In the genomic region with DNA sequence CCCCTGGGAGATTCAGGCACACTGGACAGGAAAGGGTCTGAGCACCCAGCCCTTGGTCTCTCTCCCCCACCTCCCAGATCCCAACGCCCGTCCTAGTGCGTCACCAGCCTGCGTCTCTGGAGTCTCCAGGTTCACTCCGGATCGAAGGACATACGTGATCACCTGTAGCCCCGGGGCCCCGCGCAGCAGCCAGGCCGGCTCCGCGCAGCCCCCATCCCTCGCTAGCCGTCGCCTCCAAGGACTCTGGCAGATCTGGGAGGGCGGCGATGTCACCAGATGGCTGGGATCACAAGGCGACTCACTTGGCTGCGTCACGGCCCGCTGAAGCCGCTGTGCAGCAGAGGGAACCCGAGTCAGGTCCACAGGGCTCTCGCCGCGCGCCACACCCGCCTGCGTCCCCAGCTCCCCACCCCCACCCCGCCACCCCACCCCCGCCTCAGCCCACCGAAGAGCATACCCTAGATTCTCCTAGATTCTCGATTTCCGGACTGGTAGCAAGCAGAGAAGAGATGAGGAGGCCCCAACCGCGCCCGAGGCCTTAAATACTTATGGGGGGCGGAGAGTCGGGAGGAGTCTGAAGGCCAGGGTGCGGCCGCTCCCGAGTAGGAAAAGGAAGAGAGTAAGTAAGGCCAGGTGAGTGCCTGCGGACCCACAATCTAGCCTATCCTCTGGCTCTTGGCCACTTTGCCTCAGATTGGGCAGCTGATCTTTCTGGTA, we compare ENCODE assay signal across 9 mouse cellular contexts. TPM values are rescaled to one million over a fixed set of nuclear protein-coding genes. Genes with fewer than 3 reads are reported as not detected.
DNase-seq lines count a peak whose midpoint lies in the region; ATAC-seq and TF ChIP-seq lines count a peak whose summit lies in the region.
"Had no signal": no experiment of that assay in that cellular context is flagged by ENCODE, and none has a peak within 500 bp of the region (broad histone marks: within the 10 kb centered on the region; RNA-seq: fewer than 3 reads in every experiment).

No protein-coding gene starts in this region.

- TF ChIP-seq EP300 in stomach, postnatal 0 days (optimal IDR thresholded peaks at IDR 0.05) = no peak

- peak overlapping the region; percentile 90 for H3K4me2 ChIP-seq in embryonic facial prominence, embryonic 11.5 days (ENCODE audit: low read depth, low read length)
- peak overlapping the region; percentile 84 for H3K4me2 ChIP-seq in limb, embryonic 11.5 days (ENCODE audit: low read depth, severe bottlenecking)
- peak overlapping the region; percentile 89 for H3K4me2 ChIP-seq in midbrain, embryonic 13.5 days (replicated peaks)
- peak overlapping the region; percentile 69 for H3K4me2 ChIP-seq in stomach, postnatal 0 days (replicated peaks; ENCODE audit: low read depth)

- H3K9ac ChIP-seq in embryonic facial prominence, embryonic 11.5 days (replicated peaks; ENCODE audit: low read length) = peak overlapping the region; percentile 80
- H3K9ac ChIP-seq in limb, embryonic 11.5 days (ENCODE audit: low read length) = peak overlapping the region; percentile 87
- H3K9ac ChIP-seq in midbrain, embryonic 13.5 days (replicated peaks) = peak overlapping the region; percentile 75
- H3K9ac ChIP-seq in stomach, postnatal 0 days (ENCODE audit: low read length) = peak overlapping the region; percentile 96

- TF ChIP-seq POLR2A in thymus, adult 2 months (IDR thresholded peaks at IDR 0.05; ENCODE audit: control insufficient read depth, extremely low read depth, insufficient read depth, low read length, poor library complexity) = no peak

- H3K4me3 ChIP-seq in thymus, adult 2 months (ENCODE audit: control insufficient read depth, insufficient read depth, low read length) = peak overlapping the region; percentile 34
- peak overlapping the region; percentile 59 for H3K4me3 ChIP-seq in embryonic facial prominence, embryonic 11.5 days (ENCODE audit: low read depth, low read length)
- H3K4me3 ChIP-seq in limb, embryonic 11.5 days (ENCODE audit: low read depth, low read length) = peak overlapping the region; percentile 63
- H3K4me3 ChIP-seq in midbrain, embryonic 13.5 days (replicated peaks) = peak overlapping the region; percentile 52
- peak overlapping the region; percentile 83 for H3K4me3 ChIP-seq in stomach, postnatal 0 days (ENCODE audit: low read depth, low read length)

- peak; percentile 86 for ATAC-seq in embryonic facial prominence, embryonic 11.5 days (replicated peaks; ENCODE audit: insufficient number of reproducible peaks, low FRiP score, low TSS enrichment, low read depth)
- ATAC-seq in limb, embryonic 11.5 days (ENCODE audit: insufficient number of reproducible peaks, low FRiP score, low TSS enrichment, low read depth) = peak; percentile 82
- peak; percentile 95 for ATAC-seq in midbrain, embryonic 13.5 days
- peak; percentile 90 for ATAC-seq in stomach, postnatal 0 days (ENCODE audit: low FRiP score, low TSS enrichment)

- peak; percentile 11 for DNase-seq in thymus, adult 2 months
- no peak for DNase-seq in thymus, postnatal 25 days
- peak; percentile 66 for DNase-seq in embryonic facial prominence, embryonic 11.5 days (ENCODE audit: low spot score)
- peak; percentile 86 to 87 for DNase-seq in heart, adult 18-20 months
- peak; percentile 35 for DNase-seq in kidney, adult 11 months
- DNase-seq in limb, embryonic 11.5 days (ENCODE audit: low spot score) = peak; percentile 69
- DNase-seq in stomach, postnatal 0 days (ENCODE audit: low spot score) = peak; percentile 82

- no peak for TF ChIP-seq CTCF in thymus, adult 2 months (IDR thresholded peaks at IDR 0.05; ENCODE audit: borderline replicate concordance, control insufficient read depth, extremely low read depth, insufficient read depth, low read length, poor library complexity)
- TF ChIP-seq CTCF in stomach, postnatal 0 days (IDR thresholded peaks at IDR 0.05; ENCODE audit: low read depth) = no peak

- H3K36me3 ChIP-seq in thymus, adult 2 months (ENCODE audit: control insufficient read depth, insufficient read depth, low read length) = no peaks in the 10 kb centered on the region
- H3K36me3 ChIP-seq in embryonic facial prominence, embryonic 11.5 days (replicated peaks; ENCODE audit: control insufficient read depth, insufficient read depth, low read depth, low read length) = no peaks in the 10 kb centered on the region
- H3K36me3 ChIP-seq in limb, embryonic 11.5 days (ENCODE audit: control insufficient read depth, insufficient read depth, low read length) = no peaks in the 10 kb centered on the region
- no peaks in the 10 kb centered on the region for H3K36me3 ChIP-seq in midbrain, embryonic 13.5 days
- H3K36me3 ChIP-seq in stomach, postnatal 0 days (ENCODE audit: control insufficient read depth, insufficient read depth, low read length) = peaks cover 4% of the 10 kb centered on the region; the same call in 1 of the 2 replicates
- H3K36me3 ChIP-seq: G1E had no signal

- no peaks in the 10 kb centered on the region for H3K9me3 ChIP-seq in embryonic facial prominence, embryonic 11.5 days (replicated peaks; ENCODE audit: control insufficient read depth, low read length)
- no peaks in the 10 kb centered on the region for H3K9me3 ChIP-seq in limb, embryonic 11.5 days (ENCODE audit: control insufficient read depth, low read length)
- H3K9me3 ChIP-seq in midbrain, embryonic 13.5 days = no peaks in the 10 kb centered on the region
- H3K9me3 ChIP-seq in stomach, postnatal 0 days (ENCODE audit: control insufficient read depth, low read length) = no peaks in the 10 kb centered on the region

- no peak overlapping the region for H3K27ac ChIP-seq in thymus, adult 2 months (ENCODE audit: control insufficient read depth, insufficient read depth, low read length)
- H3K27ac ChIP-seq in embryonic facial prominence, embryonic 11.5 days (replicated peaks; ENCODE audit: low read depth, low read length) = no peak overlapping the region
- no peak overlapping the region for H3K27ac ChIP-seq in limb, embryonic 11.5 days (replicated peaks; ENCODE audit: low read depth, low read length)
- no peak overlapping the region for H3K27ac ChIP-seq in midbrain, embryonic 13.5 days
- H3K27ac ChIP-seq in stomach, postnatal 0 days (replicated peaks) = peak overlapping the region; percentile 88

- H3K4me1 ChIP-seq in thymus, adult 2 months (replicated peaks; ENCODE audit: control insufficient read depth, insufficient read depth, low read length) = no peaks in the 10 kb centered on the region; the same call in 1 of the 2 replicates
- no peaks in the 10 kb centered on the region for H3K4me1 ChIP-seq in embryonic facial prominence, embryonic 11.5 days (ENCODE audit: control insufficient read depth, insufficient read depth, low read length)
- 0 out of 2 replicates have a peak, but pooled peaks cover 2% of the 10 kb centered on the region for H3K4me1 ChIP-seq in limb, embryonic 11.5 days (ENCODE audit: control insufficient read depth, insufficient read depth, low read length)
- peaks cover 10% of the 10 kb centered on the region; the same call in 1 of the 2 replicates for H3K4me1 ChIP-seq in midbrain, embryonic 13.5 days (replicated peaks)
- H3K4me1 ChIP-seq in stomach, postnatal 0 days (replicated peaks; ENCODE audit: control insufficient read depth, insufficient read depth) = 0 out of 2 replicates have a peak, but pooled peaks cover 6% of the 10 kb centered on the region

- H3K27me3 ChIP-seq in thymus, adult 2 months (ENCODE audit: control insufficient read depth, insufficient read depth, low read length) = no peaks in the 10 kb centered on the region
- H3K27me3 ChIP-seq in embryonic facial prominence, embryonic 11.5 days (ENCODE audit: control insufficient read depth, insufficient read depth, low read length) = no peaks in the 10 kb centered on the region
- H3K27me3 ChIP-seq in limb, embryonic 11.5 days (ENCODE audit: control insufficient read depth, insufficient read depth, low read length) = no peaks in the 10 kb centered on the region
- no peaks in the 10 kb centered on the region for H3K27me3 ChIP-seq in midbrain, embryonic 13.5 days
- no peaks in the 10 kb centered on the region for H3K27me3 ChIP-seq in stomach, postnatal 0 days (ENCODE audit: control insufficient read depth, insufficient read depth, low read length)

- 5% methylated on average over 44 of the region's 44 CpGs for WGBS in thymus, adult 2 months
- WGBS in embryonic facial prominence, embryonic 11.5 days = 0% methylated on average over 36 of the region's 44 CpGs
- WGBS in limb, embryonic 11.5 days = 1% methylated on average over 42 of the region's 44 CpGs
- 1% methylated on average over 39 of the region's 44 CpGs for WGBS in midbrain, embryonic 13.5 days
- 1% methylated on average over 44 of the region's 44 CpGs for WGBS in stomach, postnatal 0 days

RNA-seq across cellular contexts. Expression of a gene that starts 28.9 kb away (rescaled TPM):
- 2.8 and 3.5 TPM in 2 replicates for polyA plus RNA-seq in thymus, adult 2 months (2012; rRNA removed)
- 18.0 and 19.4 TPM in 2 replicates for polyA plus RNA-seq in embryonic facial prominence, embryonic 11.5 days (2014; fragmentation: Nextera tagmentation; extraction: Ambion mirVana)
- total RNA-seq in heart, adult 18-20 months (2021) = 10 to 100 TPM; 38.3 to 41.5 TPM
- 18.7 and 19.8 TPM in 2 replicates for polyA plus RNA-seq in limb, embryonic 11.5 days (2014; fragmentation: Nextera tagmentation; extraction: Ambion mirVana)
- polyA plus RNA-seq in midbrain, embryonic 13.5 days (2015; fragmentation: Nextera tagmentation; extraction: Ambion mirVana) = 8.4 and 9.7 TPM in 2 replicates
- 13.9 and 14.1 TPM in 2 replicates for polyA plus RNA-seq in stomach, postnatal 0 days (2015; fragmentation: Nextera tagmentation; extraction: Ambion mirVana)

RNA-seq across cellular contexts. Expression of a gene that starts 30.1 kb away (rescaled TPM):
- 0.09 and 0.28 TPM in 2 replicates for polyA plus RNA-seq in thymus, adult 2 months (2012; rRNA removed)
- 0.15 TPM in 1 of 2 replicates, not detected in the other for polyA plus RNA-seq in embryonic facial prominence, embryonic 11.5 days (2014; fragmentation: Nextera tagmentation; extraction: Ambion mirVana)
- total RNA-seq in heart, adult 18-20 months (2021) = not detected
- 0.28 and 0.84 TPM in 2 replicates for polyA plus RNA-seq in limb, embryonic 11.5 days (2014; fragmentation: Nextera tagmentation; extraction: Ambion mirVana)
- not detected in 2 replicates for polyA plus RNA-seq in midbrain, embryonic 13.5 days (2015; fragmentation: Nextera tagmentation; extraction: Ambion mirVana)
- polyA plus RNA-seq in stomach, postnatal 0 days (2015; fragmentation: Nextera tagmentation; extraction: Ambion mirVana) = 0.15 and 0.21 TPM in 2 replicates
- total RNA-seq: G1E had no signal
- polyA plus RNA-seq: G1E had no signal
